Mouse (Mus musculus): ENCODE data around the gene Fth1. TPM values are rescaled to one million over a fixed set of nuclear protein-coding genes. Genes with fewer than 3 reads are reported as not detected.

The Fth1 gene
- total RNA-seq, 2 experiments from 2014 or later: 325 to 1,115 TPM

GRCm38 (mm10) chr19:10017637-10018526, 37.5 kb downstream of the Fth1 start:
- ATAC-seq (replicated peaks; ENCODE audit: poor library complexity): peak; percentile 64

- 0 out of 2 replicates have a peak, but pooled peaks have one; percentile 0 for ATAC-seq (replicated peaks; ENCODE audit: poor library complexity)
Measured at GRCm38 (mm10) chr19:10018527-10018818, 38.1 kb downstream of the Fth1 start.

- ATAC-seq (replicated peaks; ENCODE audit: poor library complexity): no peak
Measured at GRCm38 (mm10) chr19:10019214-10019760, 38.9 kb downstream of the Fth1 start.

GRCm38 (mm10) chr19:10021981-10022380, 41.6 kb downstream of the Fth1 start:
- ATAC-seq (replicated peaks; ENCODE audit: poor library complexity): no peak

GRCm38 (mm10) chr19:10022414-10023303, 42.3 kb downstream of the Fth1 start:
- ATAC-seq (replicated peaks; ENCODE audit: poor library complexity): peak; percentile 49

GRCm38 (mm10) chr19:10023304-10023758, 42.9 kb downstream of the Fth1 start:
- ATAC-seq (replicated peaks; ENCODE audit: poor library complexity): peak; percentile 37

- 0 out of 2 replicates have a peak, but pooled peaks have one; percentile 26 for ATAC-seq (replicated peaks; ENCODE audit: poor library complexity)
Measured at GRCm38 (mm10) chr19:10025169-10025875, 44.9 kb downstream of the Fth1 start.

GRCm38 (mm10) chr19:10029746-10030145, 49.3 kb downstream of the Fth1 start:
- ATAC-seq (replicated peaks; ENCODE audit: poor library complexity): no peak

- peak; percentile 74 for ATAC-seq (replicated peaks; ENCODE audit: poor library complexity)
Measured at GRCm38 (mm10) chr19:10033211-10033973, 53.0 kb downstream of the Fth1 start.

GRCm38 (mm10) chr19:10034356-10034755, 54.0 kb downstream of the Fth1 start:
- ATAC-seq (replicated peaks; ENCODE audit: poor library complexity): no peak

Other genes starting within 250 kb of the Fth1 start
- not detected in 2 replicates for gene Scgb2a2, start 133.0 kb upstream of the Fth1 start, total RNA-seq (2015)
- not detected in 2 replicates for gene Scgb2a2, start 133.0 kb upstream of the Fth1 start, total RNA-seq (2017)
- 179 and 188 TPM in 2 replicates for gene Incenp, start 81.0 kb upstream of the Fth1 start, total RNA-seq (2015)
- 95.9 and 97.2 TPM in 2 replicates for gene Incenp, start 81.0 kb upstream of the Fth1 start, total RNA-seq (2017)
- 0.15 and 1.1 TPM in 2 replicates for gene Best1, start 21.0 kb downstream of the Fth1 start, total RNA-seq (2015)
- gene Best1, start 21.0 kb downstream of the Fth1 start, total RNA-seq (2017): not detected in 2 replicates
- gene Rab3il1, start 21.1 kb downstream of the Fth1 start, total RNA-seq (2015): 3.0 and 4.6 TPM in 2 replicates
- 3.4 and 3.9 TPM in 2 replicates for gene Rab3il1, start 21.1 kb downstream of the Fth1 start, total RNA-seq (2017)
- gene Fads3, start 61.0 kb downstream of the Fth1 start, total RNA-seq (2015): 1.4 and 2.1 TPM in 2 replicates
- 2.1 and 2.8 TPM in 2 replicates for gene Fads3, start 61.0 kb downstream of the Fth1 start, total RNA-seq (2017)
- 7.7 and 10.4 TPM in 2 replicates for gene Fads2, start 121.1 kb downstream of the Fth1 start, total RNA-seq (2015)
- 6.3 and 13.7 TPM in 2 replicates for gene Fads2, start 121.1 kb downstream of the Fth1 start, total RNA-seq (2017)
- 14.9 and 22.2 TPM in 2 replicates for gene Fads1, start 202.3 kb downstream of the Fth1 start, total RNA-seq (2015)
- gene Fads1, start 202.3 kb downstream of the Fth1 start, total RNA-seq (2017): 9.4 and 10.0 TPM in 2 replicates
- gene Tmem258, start 223.4 kb downstream of the Fth1 start, total RNA-seq (2015): 308 and 313 TPM in 2 replicates
- gene Tmem258, start 223.4 kb downstream of the Fth1 start, total RNA-seq (2017): 149 and 204 TPM in 2 replicates
- 56.9 and 61.1 TPM in 2 replicates for gene Fen1, start 223.6 kb downstream of the Fth1 start, total RNA-seq (2015)
- gene Fen1, start 223.6 kb downstream of the Fth1 start, total RNA-seq (2017): 125 and 135 TPM in 2 replicates

Data from megakaryocyte progenitor cell, adult 5-6 weeks (primary cell).